ENCODE assay signal across 18 mouse cellular contexts in the genomic region with DNA sequence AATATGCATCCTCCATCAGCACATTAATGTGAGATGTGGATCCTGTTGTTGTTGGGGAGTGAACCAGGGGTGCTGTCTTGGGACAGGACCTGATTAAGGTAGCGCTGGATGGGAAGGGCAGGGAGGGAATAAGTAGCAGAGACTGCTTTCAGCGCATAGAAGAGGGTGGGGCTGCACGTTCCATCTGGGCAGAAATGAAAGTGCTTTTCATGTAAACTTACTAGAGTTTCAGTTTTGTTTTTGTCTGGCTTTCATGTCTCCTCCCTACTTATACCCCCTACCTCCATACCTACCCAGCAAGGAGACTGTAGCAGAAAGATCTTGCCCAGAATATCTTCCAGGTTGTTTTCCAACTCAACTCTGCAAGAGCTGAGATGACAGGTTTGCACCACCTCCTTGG. TPM values are rescaled to one million over a fixed set of nuclear protein-coding genes. Genes with fewer than 3 reads are reported as not detected.
A peak's percentile ranks its signal among the peaks of the same experiment; 100 is the strongest.
DNase-seq lines count a peak whose midpoint lies in the region; ATAC-seq and TF ChIP-seq lines count a peak whose summit lies in the region.
"Had no signal": no experiment of that assay in that cellular context is flagged by ENCODE, and none has a peak within 500 bp of the region (broad histone marks: within the 10 kb centered on the region; RNA-seq: fewer than 3 reads in every experiment).

No protein-coding gene starts in this region.

- intact Hi-C loops in heart, postnatal 25 days (cut with DNase I) = no loop called here

- no peak for TF ChIP-seq POLR2A in lung, adult 2 months (IDR thresholded peaks at IDR 0.05; ENCODE audit: borderline replicate concordance, extremely low read depth, low read depth, low read length)

- TF ChIP-seq CTCF in lung, adult 2 months (IDR thresholded peaks at IDR 0.05; ENCODE audit: insufficient read depth, low read length) = no peak

- 0 out of 2 replicates have a peak, but pooled peaks cover 2% of the 10 kb centered on the region for H3K4me1 ChIP-seq in lung, adult 2 months (ENCODE audit: control insufficient read depth, insufficient read depth, low read length)
- no peaks in the 10 kb centered on the region for H3K4me1 ChIP-seq in hindbrain, embryonic 14.5 days (replicated peaks; ENCODE audit: control insufficient read depth, insufficient read depth, low read length)
- H3K4me1 ChIP-seq: embryonic facial prominence, embryonic 15.5 days; forebrain, embryonic 13.5 days; hindbrain, embryonic 15.5 days; kidney, embryonic 15.5 days; limb, embryonic 13.5 days; midbrain, embryonic 10.5 days had no signal

- no peaks in the 10 kb centered on the region for H3K27me3 ChIP-seq in hindbrain, embryonic 14.5 days (ENCODE audit: control insufficient read depth, insufficient read depth, low read length)
- H3K27me3 ChIP-seq: embryonic facial prominence, embryonic 15.5 days; forebrain, embryonic 13.5 days; hindbrain, embryonic 15.5 days; kidney, embryonic 15.5 days had no signal

- H3K9ac ChIP-seq in hindbrain, embryonic 14.5 days = no peak overlapping the region
- H3K9ac ChIP-seq: embryonic facial prominence, embryonic 15.5 days; forebrain, embryonic 13.5 days; hindbrain, embryonic 15.5 days; kidney, embryonic 15.5 days; limb, embryonic 13.5 days had no signal

- 20% methylated on average over 3 of the region's 3 CpGs for WGBS in lung, adult 2 months
- WGBS in hindbrain, embryonic 14.5 days = 58% methylated on average over 3 of the region's 3 CpGs

- 0 out of 2 replicates have a peak, but pooled peaks have one; percentile 33 for ATAC-seq in granulocyte monocyte progenitor cell, adult 5-6 weeks (replicated peaks; ENCODE audit: poor library complexity, severe bottlenecking)
- peak; percentile 74 for ATAC-seq in monocyte, adult 5-6 weeks (replicated peaks; ENCODE audit: insufficient number of reproducible peaks, low FRiP score, low TSS enrichment, poor library complexity, severe bottlenecking)
- ATAC-seq in hindbrain, embryonic 14.5 days (ENCODE audit: low FRiP score) = no peak
- ATAC-seq: forebrain, embryonic 13.5 days had no signal

- H3K27ac ChIP-seq in hindbrain, embryonic 14.5 days = no peak overlapping the region
- H3K27ac ChIP-seq: embryonic facial prominence, embryonic 15.5 days; forebrain, embryonic 13.5 days; heart, adult 2 months; hindbrain, embryonic 15.5 days; kidney, embryonic 15.5 days; limb, embryonic 13.5 days; midbrain, embryonic 10.5 days had no signal

- no peak overlapping the region for H3K4me2 ChIP-seq in hindbrain, embryonic 14.5 days (replicated peaks)
- H3K4me2 ChIP-seq: embryonic facial prominence, embryonic 15.5 days; forebrain, embryonic 13.5 days; hindbrain, embryonic 15.5 days; kidney, embryonic 15.5 days; limb, embryonic 13.5 days had no signal

- peak overlapping the region; percentile 19 for H3K4me3 ChIP-seq in lung, adult 2 months (replicated peaks; ENCODE audit: extremely low read depth, low read depth, low read length)
- no peak overlapping the region for H3K4me3 ChIP-seq in hindbrain, embryonic 14.5 days (replicated peaks; ENCODE audit: low read length)
- H3K4me3 ChIP-seq: embryonic facial prominence, embryonic 15.5 days; forebrain, embryonic 13.5 days; heart, adult 2 months; hindbrain, embryonic 15.5 days; kidney, embryonic 15.5 days; limb, embryonic 13.5 days; midbrain, embryonic 10.5 days had no signal

- no peaks in the 10 kb centered on the region for H3K9me3 ChIP-seq in hindbrain, embryonic 14.5 days (ENCODE audit: control insufficient read depth, low read length)
- H3K9me3 ChIP-seq: embryonic facial prominence, embryonic 15.5 days; forebrain, embryonic 13.5 days; hindbrain, embryonic 15.5 days; kidney, embryonic 15.5 days; limb, embryonic 13.5 days; midbrain, embryonic 10.5 days had no signal

- no peaks in the 10 kb centered on the region for H3K36me3 ChIP-seq in hindbrain, embryonic 14.5 days (replicated peaks; ENCODE audit: control insufficient read depth, insufficient read depth)
- H3K36me3 ChIP-seq: embryonic facial prominence, embryonic 15.5 days; hindbrain, embryonic 15.5 days; kidney, embryonic 15.5 days; limb, embryonic 13.5 days; midbrain, embryonic 10.5 days had no signal

- no peak for DNase-seq in lung, adult 2 months
- DNase-seq in lung, postnatal 10 days = no peak
- DNase-seq in CD4-positive, CD25-positive, alpha-beta regulatory T cell, adult 2 months (ENCODE audit: low read depth, low spot score) = peak; percentile 66
- DNase-seq in hindbrain, embryonic 14.5 days (ENCODE audit: low spot score) = no peak
- DNase-seq in embryo, embryonic 11 days = no peak
- DNase-seq in heart, postnatal 25 days (ENCODE audit: low spot score) = no peak
- DNase-seq: right cerebral cortex, adult 18-20 months had no signal

RNA-seq across cellular contexts. Expression of a gene that starts 1.4 kb away (rescaled TPM):
- polyA plus RNA-seq in lung, adult 2 months (2012; rRNA removed) = 1.2 and 4.2 TPM in 2 replicates
- 0.30 TPM in 1 of 2 replicates, not detected in the other for total RNA-seq in granulocyte monocyte progenitor cell, adult 5-6 weeks (2014; fragmentation: Nextera tagmentation)
- 3.1 and 3.8 TPM in 2 replicates for total RNA-seq in granulocyte monocyte progenitor cell, adult 5-6 weeks (2017)
- total RNA-seq in monocyte, adult 5-6 weeks (2017) = 23.8 to 42.1 TPM (median 29.4 TPM) in 3 replicates
- 0.11 TPM in 1 of 2 replicates, not detected in the other for polyA plus RNA-seq in hindbrain, embryonic 14.5 days (2014; fragmentation: Nextera tagmentation; extraction: Ambion mirVana)
- total RNA-seq in heart, postnatal 25 days (2021) = under 1 TPM; 0.13 to 0.28 TPM
- total RNA-seq: layer of hippocampus, adult 18-20 months had no signal
- polyA plus RNA-seq: forebrain, embryonic 13.5 days; hindbrain, embryonic 15.5 days; limb, embryonic 13.5 days; midbrain, embryonic 10.5 days; testis, adult 2 months had no signal

RNA-seq across cellular contexts. Expression of a gene that starts 53.1 kb away (rescaled TPM):
- polyA plus RNA-seq in lung, adult 2 months (2012; rRNA removed) = 6.5 and 10.1 TPM in 2 replicates
- total RNA-seq in granulocyte monocyte progenitor cell, adult 5-6 weeks (2014; fragmentation: Nextera tagmentation) = 8.3 and 11.4 TPM in 2 replicates
- 30.2 and 43.3 TPM in 2 replicates for total RNA-seq in granulocyte monocyte progenitor cell, adult 5-6 weeks (2017)
- 546 to 771 TPM (median 642 TPM) in 3 replicates for total RNA-seq in monocyte, adult 5-6 weeks (2017)
- 1.3 and 1.4 TPM in 2 replicates for polyA plus RNA-seq in hindbrain, embryonic 14.5 days (2014; fragmentation: Nextera tagmentation; extraction: Ambion mirVana)
- 1 to 10 TPM; 3.2 to 3.8 TPM for total RNA-seq in heart, postnatal 25 days (2021)

RNA-seq across cellular contexts. Expression of a gene that starts 56.9 kb away (rescaled TPM):
- 0.55 and 1.1 TPM in 2 replicates for polyA plus RNA-seq in lung, adult 2 months (2012; rRNA removed)
- total RNA-seq in granulocyte monocyte progenitor cell, adult 5-6 weeks (2014; fragmentation: Nextera tagmentation) = 1.5 and 2.8 TPM in 2 replicates
- 6.4 and 7.2 TPM in 2 replicates for total RNA-seq in granulocyte monocyte progenitor cell, adult 5-6 weeks (2017)
- 1.9 to 3.6 TPM (median 2.7 TPM) in 3 replicates for total RNA-seq in monocyte, adult 5-6 weeks (2017)
- polyA plus RNA-seq in hindbrain, embryonic 14.5 days (2014; fragmentation: Nextera tagmentation; extraction: Ambion mirVana) = 0.14 TPM in 1 of 2 replicates, not detected in the other
- total RNA-seq in heart, postnatal 25 days (2021) = under 1 TPM; 0.10 to 0.31 TPM
- polyA plus RNA-seq: forebrain, embryonic 13.5 days; hindbrain, embryonic 15.5 days; midbrain, embryonic 10.5 days had no signal

Comparison
In these comparisons a context has a peak if more than half of its experiments do, and no peak if none do; other contexts are left out.
1. RNA of a gene that starts 53.1 kb away (total RNA-seq): 546 to 771 TPM in monocyte, adult 5-6 weeks; 8.3 to 43.3 TPM in granulocyte monocyte progenitor cell, adult 5-6 weeks and 3.2 to 3.8 TPM in heart, postnatal 25 days; every median in the first group is over 10 times any median in the second.